Mouse (Mus musculus): ENCODE data around the gene Pitpna.
"Not testable (repeated sequence)": the region's sequence is repeated elsewhere in the genome, so short reads cannot be mapped to it uniquely, and the experiment has no call there.

Gene Pitpna

GRCm38 (mm10) chr11:75588285-75588941 lies 516 bp downstream of the Pitpna start:
- no peak for DNase-seq (ENCODE audit: low spot score)

- no peak for DNase-seq (ENCODE audit: low spot score)
Measured at GRCm38 (mm10) chr11:75592612-75593011, 4.7 kb downstream of the Pitpna start.

- DNase-seq (ENCODE audit: low spot score) = no peak
Measured at GRCm38 (mm10) chr11:75594431-75594830, 6.5 kb downstream of the Pitpna start.

- DNase-seq (ENCODE audit: low spot score) = no peak
Measured at GRCm38 (mm10) chr11:75595404-75595803, 7.5 kb downstream of the Pitpna start.

GRCm38 (mm10) chr11:75595816-75596215 lies 7.9 kb downstream of the Pitpna start:
- peak; percentile 43 for DNase-seq (ENCODE audit: low spot score)

- DNase-seq (ENCODE audit: low spot score) = no peak
Measured at GRCm38 (mm10) chr11:75596726-75597255, 8.9 kb downstream of the Pitpna start.

GRCm38 (mm10) chr11:75598004-75598403 lies 10.1 kb downstream of the Pitpna start:
- DNase-seq (ENCODE audit: low spot score) = no peak

GRCm38 (mm10) chr11:75599802-75600201 lies 11.9 kb downstream of the Pitpna start:
- not testable (repeated sequence) for DNase-seq (ENCODE audit: low spot score)

GRCm38 (mm10) chr11:75604826-75605225 lies 16.9 kb downstream of the Pitpna start:
- DNase-seq (ENCODE audit: low spot score) = no peak

- no peak for DNase-seq (ENCODE audit: low spot score)
Measured at GRCm38 (mm10) chr11:75605318-75605717, 17.4 kb downstream of the Pitpna start.

GRCm38 (mm10) chr11:75608776-75609175 lies 20.9 kb downstream of the Pitpna start:
- DNase-seq (ENCODE audit: low spot score) = no peak

- DNase-seq (ENCODE audit: low spot score) = no peak
Measured at GRCm38 (mm10) chr11:75610021-75610420, 22.1 kb downstream of the Pitpna start.

- no peak for DNase-seq (ENCODE audit: low spot score)
Measured at GRCm38 (mm10) chr11:75614769-75615168, 26.9 kb downstream of the Pitpna start.

GRCm38 (mm10) chr11:75615556-75615955 lies 27.7 kb downstream of the Pitpna start:
- no peak for DNase-seq (ENCODE audit: low spot score)

GRCm38 (mm10) chr11:75619133-75619532 lies 31.2 kb downstream of the Pitpna start:
- DNase-seq (ENCODE audit: low spot score) = no peak

GRCm38 (mm10) chr11:75620136-75620780 lies 32.4 kb downstream of the Pitpna start:
- no peak for DNase-seq (ENCODE audit: low spot score)

- no peak for DNase-seq (ENCODE audit: low spot score)
Measured at GRCm38 (mm10) chr11:75621426-75621825, 33.5 kb downstream of the Pitpna start.

- DNase-seq (ENCODE audit: low spot score) = no peak
Measured at GRCm38 (mm10) chr11:75622588-75623329, 34.9 kb downstream of the Pitpna start.

GRCm38 (mm10) chr11:75624102-75624554 lies 36.2 kb downstream of the Pitpna start:
- DNase-seq (ENCODE audit: low spot score) = no peak

- no peak for DNase-seq (ENCODE audit: low spot score)
Measured at GRCm38 (mm10) chr11:75625820-75626219, 37.9 kb downstream of the Pitpna start.

- DNase-seq (ENCODE audit: low spot score) = no peak
Measured at GRCm38 (mm10) chr11:75630098-75630497, 42.2 kb downstream of the Pitpna start.

GRCm38 (mm10) chr11:75630645-75631229 lies 42.8 kb downstream of the Pitpna start, which contains the start of gene Inpp5k:
Inpp5k (plus strand) TSS chr11:75630988.
- peak; percentile 98 for DNase-seq (ENCODE audit: low spot score)

Measured in retina, embryonic 14.5 days (tissue).